Mouse (Mus musculus) right cerebral cortex, postnatal 4 days (tissue): ENCODE measurements around the gene Zcchc3.
"Not testable (repeated sequence)": the region's sequence is repeated elsewhere in the genome, so short reads cannot be mapped to it uniquely, and the experiment has no call there.

Experiments
- DNase-seq: peaks from one replicate; pipeline ENCODE4 v3.0.0-alpha.2; 2022

Gene Zcchc3

DNA sequence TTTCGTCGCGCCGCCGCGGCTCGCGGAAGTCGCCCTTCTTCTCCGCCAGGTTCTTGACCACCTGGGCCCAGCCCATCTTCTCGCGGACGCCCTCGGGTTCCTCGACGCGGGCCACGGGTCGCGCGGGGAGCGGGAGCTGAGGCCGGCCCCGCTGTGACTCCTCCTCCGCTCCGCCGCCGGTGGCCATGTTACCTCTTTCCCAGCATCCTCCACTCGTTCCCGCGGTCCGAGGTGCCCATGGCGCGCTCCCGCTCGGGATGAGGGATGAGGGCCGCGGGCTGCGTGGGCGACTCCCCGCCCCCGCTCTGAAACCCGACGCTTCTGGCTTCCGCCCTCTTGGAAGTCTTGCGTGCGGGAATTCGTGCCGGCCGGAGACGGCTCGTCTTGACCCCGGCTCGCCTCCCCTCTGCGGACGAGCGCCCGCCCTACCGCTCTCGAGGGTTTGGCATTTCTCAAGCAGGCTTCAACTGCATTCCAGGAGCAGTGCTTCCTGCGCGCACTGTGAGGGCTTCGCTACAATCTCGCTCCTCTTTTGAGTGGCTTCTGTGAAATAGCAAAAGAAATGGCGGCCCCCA, at the start of gene Zcchc3:
TSS of gene Zcchc3 (minus strand) at position 437 of the 575 bp plus-strand sequence.
- peak; percentile 84 for DNase-seq

DNA sequence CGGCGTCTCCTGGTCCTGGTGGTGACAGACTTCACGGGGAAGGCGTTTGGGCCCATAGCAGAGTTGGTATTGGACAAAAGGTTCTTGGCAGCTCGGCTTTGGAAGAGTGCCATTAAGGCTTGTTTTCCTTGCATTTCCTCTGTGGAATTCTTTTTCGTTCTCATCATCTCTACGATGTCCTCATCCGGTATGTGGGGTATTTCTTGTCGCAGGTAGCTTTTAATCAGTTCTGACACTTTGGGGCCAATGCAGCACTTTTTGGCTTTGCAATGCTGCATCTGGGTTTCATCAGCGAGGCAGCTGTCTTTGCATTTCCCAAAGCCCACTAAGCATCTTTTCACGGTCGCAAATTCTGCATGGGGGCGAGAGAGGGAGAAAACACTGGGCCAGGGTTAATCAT, 44.4 kb upstream of the Zcchc3 start:
- no peak for DNase-seq

DNA sequence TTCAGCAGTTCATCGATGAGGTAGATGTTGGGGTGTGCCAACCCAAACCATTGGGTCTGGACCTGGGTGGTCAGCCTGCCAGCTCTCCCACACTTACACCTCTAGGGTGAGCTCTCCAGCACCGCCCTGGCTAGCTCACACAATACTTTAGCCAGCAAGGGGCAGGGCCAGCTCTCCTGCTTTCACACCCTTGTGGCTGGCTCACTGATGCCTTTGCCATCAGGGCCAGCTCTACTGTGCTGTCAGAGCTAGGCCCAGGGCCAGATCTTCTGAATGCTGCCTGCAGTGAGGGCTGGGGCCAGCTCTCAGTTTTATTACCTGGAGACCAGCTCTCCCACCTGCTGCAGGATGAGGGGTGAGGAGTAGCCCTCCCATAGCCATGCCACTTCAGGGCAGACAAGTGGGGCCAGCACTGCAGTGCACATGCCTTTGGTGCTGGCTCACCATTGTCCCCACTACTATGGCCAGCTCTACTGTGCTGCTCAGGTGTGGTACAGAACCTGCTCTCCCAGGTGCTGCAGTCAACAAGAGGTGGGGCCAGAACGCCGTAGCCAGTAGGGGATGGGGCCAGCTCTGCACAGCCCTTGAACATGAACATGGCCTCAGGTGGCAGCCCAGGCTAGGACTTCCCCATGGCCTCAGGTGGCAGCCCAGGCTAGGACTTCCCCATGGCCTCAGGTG, 37.4 kb upstream of the Zcchc3 start:
- DNase-seq, result no peak

DNA sequence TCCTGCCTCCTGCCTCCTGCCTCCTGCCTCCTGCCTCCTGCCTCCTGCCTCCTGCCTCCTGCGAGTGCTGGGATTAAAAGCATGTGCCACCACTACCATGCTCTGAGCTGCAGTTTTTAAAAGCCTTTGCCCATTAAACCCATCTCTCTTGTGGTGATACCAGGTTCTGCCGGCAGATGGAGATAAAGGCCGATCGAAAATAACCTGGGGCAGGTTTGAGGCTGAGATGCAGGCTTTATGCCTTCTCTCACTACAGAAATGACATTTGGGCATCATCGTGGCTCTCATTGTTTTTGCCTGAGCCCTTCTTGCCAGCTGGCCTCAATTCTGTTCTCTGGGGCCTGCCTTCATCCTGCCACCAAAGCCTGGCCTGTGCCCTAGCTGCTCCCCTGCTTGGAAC, 35.4 kb upstream of the Zcchc3 start:
- peak; percentile 74 for DNase-seq

DNA sequence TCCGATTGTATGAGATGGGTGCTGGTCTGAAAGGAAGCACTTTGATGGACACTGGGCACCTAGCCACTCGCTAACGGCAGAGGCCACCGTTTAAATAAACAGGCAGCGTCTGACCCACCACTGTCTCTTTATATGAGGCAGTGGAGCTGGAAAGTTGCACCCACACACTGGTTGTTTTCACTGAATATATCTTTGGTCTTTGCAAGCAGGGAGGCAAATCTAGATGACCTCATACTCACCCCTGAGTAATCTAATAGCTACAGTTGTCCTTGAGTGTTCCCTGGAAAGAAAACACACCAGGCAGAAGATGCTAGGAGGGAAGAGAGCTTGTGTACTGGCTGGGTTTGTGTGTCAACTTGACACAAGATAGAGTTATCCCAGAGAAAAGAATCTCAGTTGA, 32.6 kb upstream of the Zcchc3 start:
- DNase-seq, result no peak

DNA sequence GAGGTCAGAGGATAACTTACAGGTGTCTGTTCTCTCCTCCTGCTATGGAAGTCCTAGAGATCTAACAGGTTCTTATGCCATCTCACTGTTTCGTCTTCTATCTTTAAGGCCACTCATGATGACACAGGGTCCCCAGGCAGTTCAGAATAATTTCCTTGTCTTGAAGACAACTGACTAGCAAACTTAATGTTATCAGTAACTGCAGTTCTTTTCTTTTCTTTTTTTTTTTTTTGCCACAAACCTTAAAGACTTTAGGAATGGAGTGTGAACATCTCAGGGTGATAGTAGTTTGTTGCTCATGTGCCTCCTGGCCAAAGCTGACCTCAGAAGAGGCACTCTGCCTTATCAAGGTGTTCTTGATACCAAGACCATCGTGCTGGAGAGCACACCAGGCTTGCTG, 31.8 kb upstream of the Zcchc3 start:
- DNase-seq, result no peak

DNA sequence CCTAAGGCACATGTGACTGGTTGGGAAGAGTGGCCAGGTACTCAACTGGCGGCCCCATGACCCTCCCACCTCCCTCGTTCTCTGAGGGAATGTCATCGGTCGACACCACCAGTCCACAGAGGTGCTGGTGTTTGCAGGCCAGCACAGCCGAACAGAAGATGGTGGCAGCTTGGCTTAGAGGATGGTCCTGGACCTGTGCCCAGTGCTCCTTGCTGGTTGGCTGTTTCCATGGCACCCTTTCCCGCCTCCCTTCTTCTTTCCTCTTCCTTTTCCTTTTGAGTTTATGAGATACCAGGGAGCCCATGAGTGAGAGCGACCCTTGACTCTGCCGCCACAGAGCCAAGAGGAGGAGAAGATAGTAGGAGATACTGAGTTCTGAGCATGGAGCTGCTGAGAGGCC, 28.5 kb upstream of the Zcchc3 start:
- DNase-seq, result peak; percentile 75

DNA sequence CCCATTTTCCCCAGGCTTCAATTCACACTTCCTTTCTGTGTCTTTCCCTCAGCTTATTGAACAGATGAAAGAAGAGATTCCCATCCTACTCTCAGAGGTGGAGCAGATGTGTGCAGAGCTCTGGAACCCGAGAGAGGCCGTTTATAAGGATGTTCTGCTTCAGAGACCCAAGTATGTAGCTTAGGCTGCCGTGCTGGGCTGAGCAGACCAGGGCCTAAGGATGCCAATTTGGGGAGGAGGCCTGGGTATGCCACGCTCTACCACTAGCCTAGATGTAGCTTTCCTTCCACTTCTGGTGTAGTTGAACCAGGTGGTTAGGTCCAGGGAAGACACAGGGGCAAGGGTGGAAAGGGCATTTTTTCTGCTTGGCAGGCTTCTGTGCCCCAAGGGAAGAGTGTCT, 27.5 kb upstream of the Zcchc3 start:
- no peak for DNase-seq

DNA sequence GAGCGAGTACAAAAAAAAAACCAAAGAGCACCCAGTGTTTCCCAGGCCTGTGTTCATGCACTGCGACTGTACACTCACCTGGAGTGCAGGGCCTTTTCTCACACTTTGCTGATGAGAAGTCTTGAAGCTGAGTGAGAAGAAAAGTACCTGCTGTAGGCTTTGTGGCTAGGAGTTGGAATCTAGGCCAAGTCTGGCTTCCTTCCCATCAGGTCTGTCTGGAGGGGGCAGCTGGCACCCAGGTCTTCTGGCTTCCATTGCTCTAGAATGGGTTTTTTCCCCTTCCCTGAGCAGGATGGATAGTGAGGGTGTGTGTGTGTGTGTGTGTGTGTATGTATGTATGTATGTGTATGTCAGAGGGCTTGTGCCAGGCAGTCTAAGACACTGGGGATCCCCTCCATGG, 25.0 kb upstream of the Zcchc3 start:
- DNase-seq, result no peak

DNA sequence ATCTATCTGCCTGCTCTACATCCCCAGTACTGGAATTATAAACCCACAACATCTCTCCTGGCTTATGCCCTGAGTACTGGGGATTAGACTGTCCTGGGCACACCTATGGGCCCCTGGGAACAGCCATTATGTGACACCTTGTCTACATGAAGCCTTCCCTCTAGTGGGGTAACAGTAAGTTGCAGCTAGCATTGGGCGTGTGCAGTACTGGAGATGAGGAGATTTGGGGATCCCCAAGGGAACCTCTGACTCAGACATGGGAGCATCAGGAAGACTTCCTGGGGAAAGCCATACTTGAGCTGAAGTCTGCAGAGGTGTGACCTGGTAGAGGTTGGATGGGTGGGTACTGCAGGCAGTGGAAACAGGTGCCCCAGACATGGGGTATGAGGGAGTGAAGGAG, 24.1 kb upstream of the Zcchc3 start:
- DNase-seq, result no peak

DNA sequence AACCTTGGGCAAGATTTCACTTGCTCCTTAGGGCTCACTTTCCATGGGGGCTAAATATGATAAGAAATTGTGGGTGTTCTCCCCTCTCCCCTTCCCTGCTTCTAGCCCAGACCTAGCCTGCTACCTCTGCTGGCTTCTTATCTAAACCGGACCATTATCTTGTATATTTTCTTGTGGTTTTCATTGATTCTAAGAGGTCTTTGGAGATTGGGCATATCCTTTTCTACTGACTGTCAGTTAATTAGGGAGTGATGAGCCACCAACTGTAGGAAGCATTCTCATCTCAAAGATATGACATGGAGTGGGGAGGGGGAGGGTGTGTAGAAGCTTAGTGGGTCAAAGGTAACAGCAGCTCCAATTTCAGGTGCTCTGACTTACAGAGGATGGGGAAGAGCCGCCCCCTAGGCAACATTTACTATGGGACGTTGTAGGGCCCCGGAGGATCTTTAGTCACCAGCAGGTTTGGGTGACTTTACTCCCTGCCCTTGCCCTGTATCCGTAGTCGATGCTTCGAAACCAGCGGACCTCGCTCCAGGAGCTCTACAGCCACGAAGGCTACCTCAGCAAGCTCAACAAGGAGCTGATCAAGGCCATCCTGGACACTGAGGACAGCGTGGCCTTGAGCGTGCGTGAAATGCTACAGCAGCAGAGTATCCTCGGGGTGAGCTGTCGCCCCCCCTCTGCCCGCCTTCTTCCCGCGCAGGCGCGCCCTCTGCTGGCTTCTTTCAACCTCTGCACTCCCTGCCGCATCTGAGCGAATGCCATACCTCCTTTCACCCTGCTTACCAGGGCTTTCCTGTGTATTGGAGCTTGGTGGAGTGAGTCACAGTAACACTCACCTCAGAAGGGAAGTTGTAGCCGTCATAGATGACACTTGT, 22.4 kb upstream of the Zcchc3 start:
- DNase-seq, result peak; percentile 97

DNA sequence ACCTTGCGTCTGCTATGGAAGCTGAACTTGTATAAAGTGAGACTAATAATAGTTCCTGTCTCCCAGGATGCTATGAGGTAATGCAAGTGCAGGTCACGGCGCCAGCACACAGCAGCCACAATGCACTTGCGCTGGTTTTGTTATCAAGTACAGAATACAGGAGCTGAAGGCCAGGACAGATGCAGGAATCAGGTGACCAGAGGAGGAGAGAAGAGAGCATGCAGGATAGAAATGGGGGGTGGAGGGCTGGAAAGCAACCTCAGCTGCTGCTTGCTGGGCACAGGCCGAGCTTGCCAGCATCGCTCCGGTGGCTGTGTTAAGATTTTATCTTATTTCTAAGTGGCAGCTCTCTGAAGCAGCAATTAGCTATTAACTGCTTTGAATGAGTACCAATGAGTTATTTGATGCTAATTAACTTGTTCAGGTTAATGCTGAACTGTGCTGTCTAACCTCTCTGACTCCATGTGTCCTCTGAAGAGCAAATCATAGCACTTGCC, 21.6 kb upstream of the Zcchc3 start:
- no peak for DNase-seq

DNA sequence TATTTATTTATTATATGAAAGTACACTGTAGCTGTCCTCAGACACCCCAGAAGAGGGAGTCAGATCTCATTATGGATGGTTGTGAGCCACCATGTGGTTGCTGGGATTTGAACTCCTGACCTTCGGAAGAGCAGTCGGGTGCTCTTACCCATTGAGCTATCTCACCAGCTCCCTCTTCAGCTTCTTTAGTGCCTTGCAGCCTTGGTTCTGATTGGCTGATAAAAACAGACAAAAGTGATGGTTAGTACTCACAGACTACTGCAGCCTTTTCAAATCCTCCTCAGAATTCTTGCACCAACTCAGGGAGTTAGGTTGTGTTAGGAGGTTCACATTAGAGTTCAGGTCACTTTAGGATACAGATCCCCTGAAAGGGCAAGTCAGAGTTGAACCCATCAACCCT, 13.7 kb upstream of the Zcchc3 start:
- not testable (repeated sequence) for DNase-seq

DNA sequence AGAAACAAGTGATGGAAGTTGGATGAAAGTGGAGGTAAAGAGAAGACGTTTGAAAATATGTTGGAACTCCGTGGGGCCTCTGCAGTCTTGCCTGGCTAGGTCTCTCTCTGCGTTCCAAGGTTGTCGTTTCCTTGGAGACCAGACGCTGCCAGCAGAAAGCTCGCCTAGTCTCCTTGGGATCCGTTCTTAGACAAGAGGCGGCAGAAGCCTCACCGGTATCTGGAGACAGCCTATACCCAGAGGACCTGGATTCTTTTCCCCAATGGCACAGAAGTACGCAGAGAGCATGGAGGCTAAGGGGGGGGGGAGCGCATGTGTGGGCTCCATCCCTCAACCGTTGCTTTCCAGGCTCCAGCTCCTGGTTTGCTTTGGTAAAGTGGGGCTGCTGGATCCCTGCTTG, 12.7 kb upstream of the Zcchc3 start:
- no peak for DNase-seq

DNA sequence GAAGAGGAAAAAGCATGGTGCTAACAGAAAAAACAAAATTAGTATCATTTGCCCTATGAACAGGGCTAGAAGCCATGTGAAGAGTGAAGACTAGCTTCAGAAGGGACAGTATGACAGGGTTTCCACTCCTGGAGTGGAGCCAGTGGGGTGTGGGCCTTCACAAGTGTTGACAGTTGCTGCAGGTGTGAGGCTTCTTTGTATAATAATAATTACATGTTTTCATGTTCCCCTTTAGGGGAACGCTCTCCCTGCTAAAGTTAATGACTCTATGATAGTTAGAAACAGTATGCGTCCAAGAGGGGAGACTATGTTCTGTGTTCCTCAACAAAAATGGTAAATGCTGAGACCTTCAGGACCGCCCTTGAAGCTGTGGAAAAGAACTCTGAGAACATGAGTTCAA, 959 bp upstream of the Zcchc3 start:
- no peak for DNase-seq

DNA sequence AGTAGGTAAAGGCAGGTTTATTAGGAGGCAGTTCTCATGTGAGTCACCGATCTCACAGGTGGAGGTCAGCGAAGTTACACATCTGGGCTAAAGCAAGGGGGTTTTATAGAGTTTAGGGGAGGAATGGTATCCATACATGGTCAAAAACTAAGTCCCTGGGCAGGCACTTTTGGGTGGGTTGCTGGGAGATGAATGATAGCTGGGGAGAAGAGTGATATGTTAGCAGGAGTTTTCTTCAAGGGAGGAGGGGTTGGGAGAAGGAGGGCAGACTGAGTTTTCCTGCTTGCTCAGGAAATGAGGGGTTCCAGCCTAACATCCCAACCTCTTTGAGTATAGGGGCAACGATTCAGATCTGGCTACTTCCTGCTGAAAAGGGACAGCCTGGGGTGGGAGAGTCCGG, 460 bp upstream of the Zcchc3 start, which contains the start of gene 6820408C15Rik:
TSS of gene 6820408C15Rik (plus strand) at position 301 of the 400 bp plus-strand sequence.
- DNase-seq, result no peak

DNA sequence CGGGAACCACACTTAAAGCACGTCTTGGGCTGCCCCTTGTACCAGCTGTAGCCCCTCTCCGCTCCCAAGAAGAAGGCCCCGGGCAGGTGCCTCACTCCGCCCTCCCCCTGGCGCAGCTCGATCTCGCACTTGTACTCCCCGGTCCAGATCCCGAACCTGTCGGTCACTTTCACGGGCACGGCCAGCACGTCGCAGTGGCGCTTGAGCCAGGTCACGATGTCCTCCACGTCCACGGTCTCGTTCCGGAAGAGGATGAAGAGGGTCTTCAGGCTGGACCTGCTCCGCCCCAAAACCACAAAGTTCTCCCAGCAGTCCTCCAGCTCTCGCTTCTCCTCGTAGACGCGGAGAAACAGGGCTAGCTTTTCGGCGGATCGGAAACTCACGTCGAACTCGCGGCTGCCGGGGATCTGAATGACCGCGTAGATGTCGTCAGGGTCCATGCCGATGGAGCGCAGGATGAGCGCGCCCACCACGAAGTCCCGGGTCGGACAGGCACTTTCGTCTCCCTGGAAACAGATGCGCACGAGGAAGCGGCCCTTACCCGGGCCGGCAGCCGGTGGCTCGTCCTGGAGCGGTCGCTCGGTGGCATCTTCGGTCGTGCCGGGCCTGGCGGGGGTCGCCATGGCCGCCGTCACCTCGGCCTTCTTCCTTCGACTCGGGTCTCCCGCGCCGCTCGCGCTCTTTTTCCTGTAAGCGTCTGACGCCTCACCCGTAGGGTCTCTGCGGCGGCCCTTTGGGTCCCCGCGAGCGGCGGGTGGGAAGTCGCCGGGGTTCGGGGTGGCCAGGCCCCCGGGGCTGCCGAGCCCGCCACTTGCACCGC, 852 bp downstream of the Zcchc3 start:
- no peak for DNase-seq

DNA sequence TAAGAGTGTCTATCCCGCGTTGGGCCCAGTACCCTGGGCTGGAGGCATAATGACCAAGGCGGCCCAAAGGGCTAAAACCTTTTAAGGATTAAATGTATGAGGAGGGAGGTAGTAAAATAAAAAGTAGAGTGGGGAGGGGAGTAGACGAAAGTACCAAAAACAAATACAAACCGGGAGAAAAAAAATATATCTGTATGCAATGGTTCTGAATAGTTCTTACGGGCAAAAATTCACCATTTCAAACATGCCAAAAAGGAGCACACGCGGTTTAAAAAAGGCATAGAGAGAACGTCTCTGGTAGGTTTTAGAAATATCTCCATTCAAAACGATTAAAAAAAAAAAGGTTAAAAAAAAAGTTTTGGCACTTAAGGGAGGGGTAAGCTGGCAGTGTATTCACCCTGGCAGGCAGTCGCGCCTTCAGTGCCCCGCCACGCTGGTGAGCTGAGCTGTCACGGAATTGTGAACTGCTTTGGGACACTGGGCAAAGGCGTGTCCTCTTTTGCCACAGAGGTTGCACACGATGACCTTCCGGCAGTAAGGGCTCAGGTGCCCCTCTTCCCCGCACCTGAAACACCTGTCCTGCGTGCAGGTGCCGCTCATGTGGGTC, 1.6 kb downstream of the Zcchc3 start:
- no peak for DNase-seq

DNA sequence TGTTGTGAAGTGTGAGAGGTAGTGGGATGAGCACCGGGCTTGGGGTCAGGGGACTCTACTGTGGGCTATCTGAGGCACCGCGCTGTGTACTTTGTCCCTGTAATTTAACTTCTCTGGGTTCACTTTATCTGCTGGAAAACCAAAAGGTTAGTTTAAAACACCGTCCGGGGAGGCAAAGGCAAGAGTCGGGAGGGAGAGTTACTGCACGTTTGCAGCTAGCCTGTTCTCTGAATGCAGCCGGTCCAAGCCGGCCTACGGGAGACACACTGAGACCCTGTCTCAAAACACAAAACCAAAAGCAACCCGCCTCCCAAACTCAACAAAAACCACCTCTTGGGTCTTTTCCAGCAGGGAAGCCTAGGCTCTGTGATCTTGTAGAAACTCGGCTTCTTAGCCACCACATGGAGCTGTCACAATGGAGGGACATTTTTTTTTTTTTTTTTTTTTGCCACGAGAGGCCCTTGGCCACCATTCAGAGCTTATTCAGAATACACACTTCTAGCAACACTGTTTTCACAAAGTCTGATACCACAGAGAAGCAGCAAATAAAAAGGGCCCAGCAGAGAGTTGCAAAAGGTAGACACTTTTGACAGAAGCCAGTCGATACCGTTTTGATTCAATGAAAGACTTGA, 2.2 kb downstream of the Zcchc3 start:
- no peak for DNase-seq

DNA sequence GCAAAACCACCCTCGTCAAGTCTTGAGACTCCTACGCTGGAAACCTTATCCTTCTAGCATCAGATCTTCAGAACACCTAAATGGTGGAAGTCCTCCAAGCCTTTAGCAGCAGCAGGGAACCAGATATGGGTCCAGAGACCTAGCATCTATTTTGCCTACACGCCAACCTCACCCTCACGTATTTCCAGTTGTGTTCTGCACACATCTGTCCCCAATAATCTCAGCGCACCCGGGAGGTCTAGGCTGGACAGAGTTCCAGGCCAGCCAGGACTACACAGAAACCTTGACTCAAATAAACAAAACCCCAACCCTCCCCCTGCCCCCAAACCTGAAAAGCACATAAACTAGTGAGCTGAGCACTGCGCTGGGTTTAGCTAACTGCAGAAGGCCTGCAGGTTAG, 3.4 kb downstream of the Zcchc3 start:
- DNase-seq, result no peak

DNA sequence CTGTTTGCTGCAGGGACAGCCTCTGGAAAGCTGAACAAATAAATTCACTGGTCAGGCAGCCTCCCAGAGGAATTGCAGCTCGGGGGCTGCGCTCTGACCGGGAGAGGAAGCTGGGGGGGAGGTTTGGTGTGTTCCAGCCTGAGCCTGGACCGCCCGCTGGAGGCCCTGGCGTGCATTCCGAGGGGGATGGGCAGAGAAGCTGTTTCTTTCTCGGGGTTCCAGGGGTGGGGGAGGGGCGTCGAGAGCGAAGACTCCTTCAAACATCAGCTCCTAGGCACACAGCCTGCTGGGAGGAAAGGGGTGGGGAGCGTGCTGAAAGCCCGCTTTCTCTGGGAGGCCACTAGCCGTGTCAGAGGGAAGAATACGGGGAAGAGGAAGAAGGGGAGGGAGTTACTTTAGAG, 3.9 kb downstream of the Zcchc3 start:
- peak; percentile 85 for DNase-seq

DNA sequence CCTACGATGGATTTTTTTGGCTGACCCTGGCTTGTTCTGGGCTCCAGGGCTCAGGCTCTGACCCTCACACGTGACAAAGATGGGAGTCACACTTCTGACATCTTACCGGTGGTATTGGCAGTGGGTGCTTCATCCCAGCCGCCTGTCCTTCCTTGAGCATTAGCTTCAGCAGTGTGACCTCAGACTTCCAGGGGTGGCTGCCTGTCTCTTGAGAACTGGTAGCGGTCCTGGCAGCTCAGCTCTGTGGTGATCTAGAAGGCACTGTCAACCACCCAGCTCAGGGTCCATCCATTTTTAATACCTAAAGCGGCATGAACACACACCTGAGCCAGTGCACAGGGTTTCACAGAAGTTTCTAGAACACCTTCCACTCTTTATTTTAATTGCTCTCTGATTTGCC, 5.0 kb downstream of the Zcchc3 start:
- DNase-seq, result no peak
